Mouse (Mus musculus) left cerebral cortex, adult 18-20 months (tissue): ENCODE measurements around the gene Cdc6. TPM values are rescaled to one million over a fixed set of nuclear protein-coding genes. Genes with fewer than 3 reads are reported as not detected.

Source experiments
- DNase-seq, 2 experiments: peaks; one replicate each; pipeline ENCODE4 v3.0.0; 2021 to 2022; ENCODE audit warnings: low spot score in 2 of 2, mixed read lengths in 1 of 2
- total RNA-seq, 2 experiments: library from RNA; stranded (reverse); gene quantifications; 2 replicates each; pipeline ENCODE4 v1.2.3; 2021

The Cdc6 gene
- total RNA-seq, 2 experiments from 2014 or later: 0.33 to 0.45 TPM

- no peak for DNase-seq
Measured at GRCm38 (mm10) chr11:98972801-98973360, 65.3 kb downstream of the Cdc6 start.

Other genes with a start within 250 kb of the Cdc6 start
- gene Gsdma, start 243.4 kb upstream of the Cdc6 start, total RNA-seq: under 1 TPM in 1 of 2 experiments, not detected in 1; 0.14 TPM
- 100 to 1,000 TPM; 135 to 138 TPM for gene Psmd3, start 225.2 kb upstream of the Cdc6 start, total RNA-seq
- not detected for gene Csf3, start 206.5 kb upstream of the Cdc6 start, total RNA-seq
- 100 to 1,000 TPM; 108 to 127 TPM for gene Med24, start 178.4 kb upstream of the Cdc6 start, total RNA-seq
- gene Thra, start 167.2 kb upstream of the Cdc6 start, total RNA-seq: 100 to 1,000 TPM; 708 to 832 TPM
- gene Nr1d1, start 132.5 kb upstream of the Cdc6 start, total RNA-seq: 100 to 1,000 TPM in 1 of 2 experiments, 10 to 100 TPM in 1; 87.2 to 122 TPM
- gene Msl1, start 112.3 kb upstream of the Cdc6 start, total RNA-seq: 100 to 1,000 TPM; 182 to 185 TPM
- 10 to 100 TPM; 53.0 to 57.3 TPM for gene Casc3, start 102.9 kb upstream of the Cdc6 start, total RNA-seq
- gene Rapgefl1, start 71.0 kb upstream of the Cdc6 start, total RNA-seq: 100 to 1,000 TPM; 133 to 139 TPM
- 10 to 100 TPM; 73.3 to 75.5 TPM for gene Wipf2, start 44.2 kb upstream of the Cdc6 start, total RNA-seq
- gene Rara, start 20.0 kb downstream of the Cdc6 start, total RNA-seq: 10 to 100 TPM; 14.4 to 14.9 TPM
- 1 to 10 TPM; 1.8 to 2.0 TPM for gene Gjd3, start 75.2 kb downstream of the Cdc6 start, total RNA-seq
- gene Top2a, start 116.4 kb downstream of the Cdc6 start, total RNA-seq: under 1 TPM; 0.40 to 0.67 TPM
- 10 to 100 TPM; 64.2 to 73.2 TPM for gene Igfbp4, start 133.4 kb downstream of the Cdc6 start, total RNA-seq
- gene Tns4, start 181.5 kb downstream of the Cdc6 start, total RNA-seq: under 1 TPM; 0.14 to 0.16 TPM
- under 1 TPM in 1 of 2 experiments, not detected in 1; 0.49 TPM for gene Ccr7, start 247.3 kb downstream of the Cdc6 start, total RNA-seq